Mouse (Mus musculus) liver, postnatal 0 days (tissue): ENCODE measurements at regions not wholly inside any gene's neighbourhood (a gene's known extent, or its start where the extent isn't known, plus 50 kb on each side); places are given as distances from the start of the nearest gene placed in this dataset.
A peak's percentile ranks its signal among the peaks of the same experiment; 100 is the strongest.

Experiments used
- ATAC-seq: fragments of 200-750 bp; cut with Nextera tagmentation; 2 replicates; pipeline ENCODE4 v1.8.0; 2017; ENCODE audit warnings: mild to moderate bottlenecking, moderate library complexity
- DNase-seq: peaks from one replicate; pipeline ENCODE4 v3.0.0-alpha.2; 2016
- H3K27ac ChIP-seq: fragments of 300-500 bp; sonication (generic); 2 replicates; pipeline ENCODE4 v1.5.1; 2014; ENCODE audit warnings: antibody characterized with exemption, moderate library complexity, mild to moderate bottlenecking, low read depth
- H3K27me3 ChIP-seq: fragments of 300-500 bp; sonication (generic); 2 replicates; pipeline ENCODE4 v1.6.1; 2014; ENCODE audit warnings: low read length, control low read depth, mixed read lengths; ENCODE audit not compliant: insufficient read depth
- H3K36me3 ChIP-seq: fragments of 300-500 bp; sonication (generic); replicated peaks from 2 replicates; pipeline ENCODE4 v1.6.1; 2014; ENCODE audit warnings: mild to moderate bottlenecking, control low read depth, low read length, moderate library complexity, mixed read lengths; ENCODE audit not compliant: insufficient read depth
- H3K4me1 ChIP-seq: fragments of 300-500 bp; sonication (generic); 2 replicates; pipeline ENCODE4 v1.6.1; 2014; ENCODE audit warnings: antibody characterized with exemption, mild to moderate bottlenecking, control low read depth; ENCODE audit not compliant: insufficient read depth
- H3K4me2 ChIP-seq: fragments of 300-500 bp; sonication (generic); 2 replicates; pipeline ENCODE4 v1.6.1; 2014; ENCODE audit warnings: low read depth, mild to moderate bottlenecking, low read length, moderate library complexity, mixed read lengths
- H3K4me3 ChIP-seq: fragments of 300-500 bp; sonication (generic); 2 replicates; pipeline ENCODE4 v1.5.1; 2014; ENCODE audit warnings: low read depth, low read length
- H3K9ac ChIP-seq: fragments of 300-500 bp; sonication (generic); replicated peaks from 2 replicates; pipeline ENCODE4 v1.6.1; 2014; ENCODE audit warnings: mild to moderate bottlenecking, moderate library complexity
- H3K9me3 ChIP-seq: fragments of 300-500 bp; sonication (generic); 2 replicates; pipeline ENCODE4 v1.6.1; 2016; ENCODE audit warnings: mild to moderate bottlenecking, control low read depth, low read length, mixed read lengths
- CTCF ChIP-seq: sonication (generic); IDR thresholded peaks from 2 replicates; pipeline ENCODE4 v1.5.1; 2016; ENCODE audit warnings: antibody characterized with exemption, low read depth
- EP300 ChIP-seq: IDR thresholded peaks from 2 replicates; pipeline ENCODE4 v1.6.1; 2016; ENCODE audit warnings: antibody characterized with exemption, low read depth, mild to moderate bottlenecking
- WGBS: fragments of 180-500 bp; shearing (Covaris S2); extraction: QIAGEN DNeasy Blood & Tissue Kit; methylation state at CpG from one replicate; pipeline ENCODE4 v1.1.7; 2014; ENCODE audit not compliant: insufficient replicate concordance; 5-methylcytosine and 5-hydroxymethylcytosine counted together

GRCm38 (mm10) chr7:39867451-39867850 is 349.9 kb downstream of the Zfp619 start:
- Histone ChIP-seq H3K4me1 (no peaks in the 10 kb centered on the region), H3K9ac (no peak overlapping the region), H3K27me3 (no peaks in the 10 kb centered on the region), H3K9me3 (no peaks in the 10 kb centered on the region), H3K27ac (no peak overlapping the region), H3K4me2 (no peak overlapping the region), H3K36me3 (no peaks in the 10 kb centered on the region), H3K4me3 (no peak overlapping the region)
- no peak for ATAC-seq
- TF ChIP-seq CTCF (no peak), EP300 (no peak)
- whole genome bisulfite sequencing = 53% methylated on average over 3 of the region's 3 CpGs
- no peak for DNase-seq

DNA sequence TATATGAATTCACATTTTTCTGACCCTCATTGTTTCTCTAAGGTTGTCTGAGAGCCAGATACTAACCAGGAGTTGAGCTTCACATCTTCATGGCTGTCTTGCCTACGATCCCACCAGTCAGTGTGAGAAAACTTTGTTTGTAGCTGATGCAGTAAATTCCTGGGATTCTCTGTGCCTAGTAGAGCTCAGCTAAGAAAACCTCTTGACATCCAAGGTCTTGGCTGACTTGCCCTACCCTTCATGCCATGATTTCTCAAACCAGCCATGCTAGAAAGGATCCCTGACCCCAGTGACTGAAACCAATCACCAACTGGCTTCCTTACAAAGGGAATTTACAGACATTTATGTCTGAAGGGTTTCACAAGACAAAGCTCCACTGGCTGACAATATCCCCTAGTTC is 364.5 kb downstream of the Zfp619 start:
- Histone ChIP-seq H3K36me3 (no peaks in the 10 kb centered on the region), H3K4me3 (no peak overlapping the region), H3K27ac (no peak overlapping the region), H3K4me2 (no peak overlapping the region), H3K4me1 (no peaks in the 10 kb centered on the region), H3K9me3 (no peaks in the 10 kb centered on the region), H3K9ac (no peak overlapping the region), H3K27me3 (no peaks in the 10 kb centered on the region)
- WGBS = 57% methylated on average over 1 of the region's 1 CpGs
- DNase-seq (no peak), ATAC-seq (no peak)
- TF ChIP-seq CTCF = no peak
- TF ChIP-seq EP300 = no peak

GRCm38 (mm10) chr7:39894208-39894896 is 376.8 kb downstream of the Zfp619 start:
- 81% methylated on average over 7 of the region's 7 CpGs for WGBS
- TF ChIP-seq EP300 (no peak), CTCF (no peak)
- DNase-seq (no peak), ATAC-seq (no peak)
- no peak overlapping the region for H3K9ac ChIP-seq
- no peak overlapping the region for H3K4me2 ChIP-seq
- H3K9me3 ChIP-seq = no peaks in the 10 kb centered on the region
- H3K4me1 ChIP-seq = no peaks in the 10 kb centered on the region
- H3K36me3 ChIP-seq = no peaks in the 10 kb centered on the region
- no peak overlapping the region for H3K27ac ChIP-seq
- H3K27me3 ChIP-seq = no peaks in the 10 kb centered on the region
- no peak overlapping the region for H3K4me3 ChIP-seq

GRCm38 (mm10) chr7:39896918-39897317 is 379.4 kb downstream of the Zfp619 start:
- Histone ChIP-seq H3K9ac (no peak overlapping the region), H3K36me3 (no peaks in the 10 kb centered on the region), H3K27ac (no peak overlapping the region), H3K4me2 (no peak overlapping the region), H3K9me3 (no peaks in the 10 kb centered on the region), H3K4me1 (no peaks in the 10 kb centered on the region), H3K4me3 (no peak overlapping the region), H3K27me3 (no peaks in the 10 kb centered on the region)
- TF ChIP-seq EP300 = no peak
- no peak for TF ChIP-seq CTCF
- no peak for ATAC-seq
- no peak for DNase-seq
- WGBS = 68% methylated on average over 2 of the region's 2 CpGs

GRCm38 (mm10) chr7:39898268-39898667 is 380.7 kb downstream of the Zfp619 start:
- Histone ChIP-seq H3K4me1 (no peaks in the 10 kb centered on the region), H3K4me3 (no peak overlapping the region), H3K9ac (no peak overlapping the region), H3K4me2 (no peak overlapping the region), H3K27me3 (no peaks in the 10 kb centered on the region), H3K36me3 (no peaks in the 10 kb centered on the region), H3K9me3 (no peaks in the 10 kb centered on the region), H3K27ac (no peak overlapping the region)
- 79% methylated on average over 1 of the region's 1 CpGs for WGBS
- ATAC-seq (no peak), DNase-seq (no peak)
- TF ChIP-seq CTCF (peak; percentile 17; the same call in 1 of the 2 replicates), EP300 (no peak)

- Histone ChIP-seq H3K9ac (no peak overlapping the region), H3K9me3 (no peaks in the 10 kb centered on the region), H3K4me1 (no peaks in the 10 kb centered on the region), H3K27ac (no peak overlapping the region), H3K27me3 (no peaks in the 10 kb centered on the region), H3K4me2 (no peak overlapping the region), H3K36me3 (no peaks in the 10 kb centered on the region), H3K4me3 (no peak overlapping the region)
- no peak for TF ChIP-seq EP300
- no peak for TF ChIP-seq CTCF
- DNase-seq (no peak), ATAC-seq (peak; percentile 91)
- 61% methylated on average over 1 of the region's 1 CpGs for WGBS
These were observed 416.4 kb downstream of the Zfp619 start for GRCm38 (mm10) chr7:39933946-39934345.
